Mouse (Mus musculus): Measurements from ENCODE around the gene Spop.
"Not testable (repeated sequence)": the region's sequence is repeated elsewhere in the genome, so short reads cannot be mapped to it uniquely, and the experiment has no call there.

Gene Spop

DNA sequence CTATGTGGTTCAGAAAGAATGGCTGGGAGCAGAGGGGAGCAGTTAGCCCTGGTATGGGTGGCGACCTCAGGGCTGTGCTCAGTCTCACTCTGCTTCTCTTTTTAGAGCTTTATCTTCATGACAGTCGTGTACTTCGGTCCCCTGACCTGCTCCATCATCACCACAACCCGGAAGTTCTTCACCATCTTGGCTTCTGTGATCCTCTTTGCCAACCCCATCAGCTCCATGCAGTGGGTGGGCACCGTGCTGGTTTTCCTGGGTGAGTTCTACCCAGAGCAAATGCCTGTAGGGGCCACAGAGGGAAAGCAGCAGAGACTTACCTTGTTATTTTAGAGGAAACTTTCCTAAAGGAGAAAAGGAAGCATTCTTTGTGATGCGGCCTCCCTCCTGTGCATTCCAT lies 23.5 kb upstream of the Spop start:
- CTCF ChIA-PET = no interaction called here

DNA sequence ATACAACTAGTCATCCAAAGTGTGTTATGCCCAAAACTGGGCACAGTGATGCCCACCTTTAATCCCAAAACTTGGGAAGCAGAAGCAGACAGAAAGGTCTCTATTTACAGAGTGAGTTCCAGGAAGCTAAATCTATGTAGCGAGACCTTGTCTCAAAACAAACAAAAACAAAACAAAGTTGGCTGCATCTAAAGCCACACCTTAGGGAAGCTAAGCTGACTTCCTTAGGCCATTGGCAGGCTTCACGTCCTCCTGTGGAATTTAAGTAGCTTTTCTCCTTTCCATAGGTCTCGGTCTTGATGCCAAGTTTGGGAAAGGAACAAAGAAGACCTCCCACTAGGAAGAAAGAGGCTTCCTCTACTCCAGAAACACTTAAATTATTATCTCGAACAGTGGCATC lies 22.7 kb upstream of the Spop start:
- CTCF ChIA-PET = interaction anchor here (0.7 kb wide), 2 partner anchors 119 to 1373 kb away, joined by 3 to 6 read pairs; no protein-coding TSS in a partner anchor

- CTCF ChIA-PET = interaction anchor here (0.7 kb wide), 1 partner anchor 1372 kb away, joined by 3 read pairs; no protein-coding TSS in a partner anchor
Measured at GRCm38 (mm10) chr11:95391743-95392142, 22.1 kb upstream of the Spop start.

- CTCF ChIA-PET = no interaction called here
Measured at GRCm38 (mm10) chr11:95392223-95392667, 21.6 kb upstream of the Spop start.

- CTCF ChIA-PET = no interaction called here
Measured at GRCm38 (mm10) chr11:95392708-95393499, 21.0 kb upstream of the Spop start.

GRCm38 (mm10) chr11:95393500-95393816 lies 20.4 kb upstream of the Spop start:
- CTCF ChIA-PET = no interaction called here

DNA sequence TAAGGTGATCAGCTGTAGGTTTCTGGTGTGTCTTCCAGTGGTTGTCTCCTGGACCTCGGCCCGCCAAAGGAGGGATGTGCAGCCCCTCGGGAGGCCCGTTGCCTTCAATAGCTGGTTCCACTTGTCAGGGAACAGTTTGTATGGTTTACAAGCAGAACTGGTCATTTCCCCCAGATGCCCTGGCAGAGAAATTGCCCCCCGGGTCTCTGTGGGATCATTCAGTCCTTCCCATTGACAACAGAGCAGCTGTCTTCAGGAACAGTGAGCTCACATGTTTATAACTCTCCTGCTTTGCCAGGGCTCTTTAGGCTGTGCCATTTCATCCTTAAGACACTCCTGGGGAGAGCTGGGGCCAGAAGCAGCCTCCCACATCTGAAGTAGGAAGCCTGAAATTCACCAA lies 19.8 kb upstream of the Spop start:
- CTCF ChIA-PET = no interaction called here

DNA sequence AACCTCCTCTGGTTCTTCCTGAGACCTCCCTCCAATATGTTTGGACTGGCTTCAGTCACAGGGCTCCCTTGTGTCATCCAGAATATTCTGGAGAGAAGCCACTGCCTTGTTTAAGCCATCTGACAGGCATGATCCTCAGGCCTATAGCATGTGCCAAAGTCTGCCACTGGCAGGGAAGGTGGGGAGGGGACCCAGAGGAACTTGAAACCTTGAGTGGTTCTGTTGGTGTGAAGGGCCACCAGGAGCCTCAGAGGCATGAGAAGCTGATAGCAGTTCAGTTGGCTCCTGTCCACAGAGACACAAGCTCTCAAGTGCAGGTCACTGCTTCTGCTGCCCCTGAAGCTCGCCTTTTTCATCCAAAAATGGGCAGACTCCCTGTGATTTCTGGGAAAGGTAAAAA lies 17.3 kb upstream of the Spop start:
- CTCF ChIA-PET = interaction anchor here (0.6 to 0.7 kb wide), 2 partner anchors 11 to 84 kb away, joined by 4 read pairs; no protein-coding TSS in a partner anchor

- CTCF ChIA-PET = interaction anchor here (0.5 to 0.9 kb wide), 4 partner anchors 15 to 82 kb away, joined by 3 read pairs; no protein-coding TSS in a partner anchor
Measured at GRCm38 (mm10) chr11:95397843-95398835, 15.7 kb upstream of the Spop start.

DNA sequence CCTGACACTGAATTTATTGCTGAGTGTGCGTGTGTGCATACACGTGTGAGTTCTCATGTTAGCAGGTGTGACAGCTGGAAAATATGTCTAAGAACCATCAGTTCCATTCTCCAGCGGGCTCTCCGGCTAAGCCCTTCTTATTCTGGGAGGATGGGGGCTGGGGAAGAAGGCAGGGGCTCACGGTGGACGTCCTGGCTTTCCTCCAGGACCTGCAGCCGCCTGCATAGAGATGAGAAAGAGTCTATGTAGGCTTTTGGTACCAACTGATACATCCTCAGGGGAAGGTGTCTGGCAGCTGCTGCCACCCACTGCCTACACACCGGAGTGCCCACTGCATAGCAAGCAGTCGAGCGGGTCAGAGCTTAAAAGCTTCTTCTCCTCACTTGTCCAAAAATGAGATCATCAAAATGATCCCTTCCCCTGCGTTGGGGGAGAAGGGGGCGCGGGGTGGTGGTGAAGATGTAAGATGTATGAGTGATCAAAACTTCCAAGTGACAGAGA lies 14.3 kb upstream of the Spop start:
- CTCF ChIA-PET = no interaction called here

GRCm38 (mm10) chr11:95401568-95401967 lies 12.3 kb upstream of the Spop start:
- CTCF ChIA-PET = no interaction called here

GRCm38 (mm10) chr11:95402196-95402595 lies 11.7 kb upstream of the Spop start:
- CTCF ChIA-PET = no interaction called here

- CTCF ChIA-PET = no interaction called here
Measured at GRCm38 (mm10) chr11:95402658-95403101, 11.2 kb upstream of the Spop start.

DNA sequence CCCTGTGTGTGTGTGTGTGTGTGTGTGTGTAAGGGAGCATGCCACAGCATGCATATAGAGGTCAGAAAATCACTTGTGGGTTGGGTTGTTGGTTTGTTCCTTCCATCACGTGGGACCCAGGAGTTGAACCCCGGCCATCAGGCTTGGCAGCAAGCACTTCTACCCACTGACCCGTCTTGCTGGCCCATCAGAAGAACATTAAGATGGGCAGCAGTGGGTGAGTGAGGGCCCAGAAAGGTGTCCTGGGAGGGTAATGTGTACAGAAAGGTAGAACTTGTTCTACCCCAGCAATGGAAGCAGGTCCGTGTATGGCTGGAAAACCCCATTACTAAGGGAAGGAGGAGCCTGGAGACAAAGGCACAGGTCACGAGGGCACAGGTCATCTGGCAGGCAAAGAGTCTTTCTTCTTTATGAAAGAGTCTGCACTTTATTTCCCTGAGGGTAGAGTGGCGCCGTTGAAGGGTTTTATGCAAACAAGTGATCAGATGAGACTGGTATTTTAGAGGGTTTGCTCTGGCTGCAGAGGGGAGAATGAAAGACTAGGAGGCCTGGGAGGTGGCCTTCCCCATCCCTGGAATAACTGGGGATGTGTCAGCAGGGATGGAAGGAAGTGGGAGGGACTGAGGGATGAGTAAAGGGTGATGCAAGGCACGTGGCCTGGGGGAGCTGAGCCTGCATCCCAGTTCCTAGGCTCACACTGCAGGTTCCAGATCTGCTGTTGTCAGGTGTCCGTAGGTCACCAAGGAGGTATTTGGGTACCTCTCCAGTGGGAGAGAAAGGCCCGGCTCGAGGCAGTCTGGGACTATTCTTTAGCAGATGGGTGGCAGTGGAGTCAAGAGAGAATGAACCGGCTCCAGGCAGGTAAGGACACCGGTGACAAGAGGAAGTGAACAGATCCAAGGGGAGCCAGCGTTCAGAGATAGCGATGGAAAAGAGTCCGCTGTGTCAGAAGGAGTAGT lies 10.2 kb upstream of the Spop start:
- CTCF ChIA-PET = no interaction called here

DNA sequence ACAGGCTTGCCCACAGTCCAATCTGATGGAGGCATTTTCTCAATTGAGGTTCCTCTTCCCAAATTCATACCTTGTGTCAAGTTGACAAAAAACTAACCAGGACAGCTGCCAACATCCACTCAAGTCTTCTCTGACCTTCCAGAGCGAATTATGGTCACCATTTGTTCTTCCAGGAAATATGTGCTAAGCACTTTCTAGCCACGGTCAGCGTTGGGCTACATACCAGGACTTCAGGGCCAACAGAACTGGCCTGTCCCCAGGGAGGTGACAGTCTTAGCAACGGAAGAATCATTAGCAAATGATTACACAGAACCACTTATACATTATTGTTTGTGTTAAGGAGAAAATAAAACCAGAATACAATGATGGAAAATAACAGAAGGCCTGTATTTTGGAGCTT lies 8.1 kb upstream of the Spop start:
- CTCF ChIA-PET = no interaction called here

DNA sequence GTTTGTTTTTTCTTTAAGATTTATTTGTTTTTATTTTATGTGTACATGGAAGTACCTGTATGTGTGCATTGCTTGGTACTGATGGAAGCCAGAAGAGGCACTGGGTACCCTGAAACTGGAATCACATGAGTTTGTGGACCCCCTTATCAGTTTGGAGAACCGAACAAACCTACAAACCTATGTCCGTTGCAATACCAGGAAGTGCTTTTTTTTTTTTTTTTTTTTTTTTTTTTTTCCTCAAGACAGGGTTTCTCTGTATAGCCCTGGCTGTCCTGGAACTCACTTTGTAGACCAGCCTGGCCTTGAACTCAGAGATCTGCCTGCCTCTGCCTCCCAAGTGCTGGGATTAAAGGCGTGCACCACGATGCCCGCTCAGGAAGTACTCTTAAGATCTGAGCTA lies 7.5 kb upstream of the Spop start:
- CTCF ChIA-PET = not testable (repeated sequence)

- CTCF ChIA-PET = interaction anchor here (0.6 kb wide), 1 partner anchor 117 kb away, joined by 4 read pairs; no protein-coding TSS in a partner anchor
Measured at GRCm38 (mm10) chr11:95409450-95410112, 4.3 kb upstream of the Spop start.

GRCm38 (mm10) chr11:95411453-95412013 lies 2.3 kb upstream of the Spop start:
- CTCF ChIA-PET = interaction anchor here (0.6 kb wide), 1 partner anchor 76 kb away, joined by 4 read pairs; no protein-coding TSS in a partner anchor

GRCm38 (mm10) chr11:95412615-95413014 lies 1.3 kb upstream of the Spop start:
- CTCF ChIA-PET = interaction anchor here (1.0 kb wide), 1 partner anchor 15 kb away, joined by 3 read pairs; no protein-coding TSS in a partner anchor

All from spleen, embryonic (tissue).